Mouse (Mus musculus) kidney, postnatal 0 days (tissue): ENCODE measurements around the gene Fbxo5. TPM values are rescaled to one million over a fixed set of nuclear protein-coding genes. Genes with fewer than 3 reads are reported as not detected.

Experiments
- ATAC-seq: fragments of 200-750 bp; cut with Nextera tagmentation; replicated peaks from 2 replicates; pipeline ENCODE4 v1.8.0; 2017; ENCODE audit warnings: low read depth, moderate number of reproducible peaks, moderate TSS enrichment, moderate library complexity; ENCODE audit not compliant: low FRiP score
- DNase-seq: peaks from one replicate; pipeline ENCODE4 v3.0.0-alpha.2; 2016; ENCODE audit warnings: low spot score
- H3K27ac ChIP-seq: fragments of 300-500 bp; sonication (generic); 2 replicates; pipeline ENCODE4 v1.5.1; 2014; ENCODE audit warnings: mild to moderate bottlenecking
- H3K27me3 ChIP-seq: fragments of 300-500 bp; sonication (generic); 2 replicates; pipeline ENCODE4 v1.6.1; 2014; ENCODE audit warnings: low read length, mixed read lengths; ENCODE audit not compliant: insufficient read depth
- H3K36me3 ChIP-seq: fragments of 300-500 bp; sonication (generic); 2 replicates; pipeline ENCODE4 v1.6.1; 2014; ENCODE audit warnings: low read length, mixed read lengths; ENCODE audit not compliant: insufficient read depth
- H3K4me1 ChIP-seq: fragments of 300-500 bp; sonication (generic); replicated peaks from 2 replicates; pipeline ENCODE4 v1.6.1; 2014; ENCODE audit warnings: antibody characterized with exemption, low read length, mixed read lengths; ENCODE audit not compliant: insufficient read depth
- H3K4me2 ChIP-seq: fragments of 300-500 bp; sonication (generic); 2 replicates; pipeline ENCODE4 v1.6.1; 2014; ENCODE audit warnings: mild to moderate bottlenecking, low read length, moderate library complexity, mixed read lengths
- H3K4me3 ChIP-seq: fragments of 300-500 bp; sonication (generic); replicated peaks from 2 replicates; pipeline ENCODE4 v1.5.1; 2014; ENCODE audit warnings: low read depth, low read length
- H3K9ac ChIP-seq: fragments of 300-500 bp; sonication (generic); 2 replicates; pipeline ENCODE4 v1.6.1; 2014; ENCODE audit warnings: low read depth, low read length
- H3K9me3 ChIP-seq: fragments of 300-500 bp; sonication (generic); replicated peaks from 2 replicates; pipeline ENCODE4 v1.6.1; 2016; ENCODE audit warnings: low read length, inconsistent platforms, mixed read lengths
- CTCF ChIP-seq: IDR thresholded peaks from 2 replicates; pipeline ENCODE4 v1.5.1; 2016; ENCODE audit warnings: antibody characterized with exemption, low read depth, mild to moderate bottlenecking, moderate library complexity
- WGBS: fragments of 180-500 bp; shearing (Covaris S2); extraction: QIAGEN DNeasy Blood & Tissue Kit; methylation state at CpG from one replicate; pipeline ENCODE4 v1.1.7; 2014; 5-methylcytosine and 5-hydroxymethylcytosine counted together
- polyA plus RNA-seq: library from polyadenylated mRNA; unstranded; fragments of >200 nt; fragmentation: Nextera tagmentation; extraction: Ambion mirVana; gene quantifications from 2 replicates; pipeline ENCODE4 v1.2.1, GENCODE M21; 2015

Fbxo5 gene
- polyA plus RNA-seq, 1 experiment from 2014 or later = 29.3 TPM

DNA sequence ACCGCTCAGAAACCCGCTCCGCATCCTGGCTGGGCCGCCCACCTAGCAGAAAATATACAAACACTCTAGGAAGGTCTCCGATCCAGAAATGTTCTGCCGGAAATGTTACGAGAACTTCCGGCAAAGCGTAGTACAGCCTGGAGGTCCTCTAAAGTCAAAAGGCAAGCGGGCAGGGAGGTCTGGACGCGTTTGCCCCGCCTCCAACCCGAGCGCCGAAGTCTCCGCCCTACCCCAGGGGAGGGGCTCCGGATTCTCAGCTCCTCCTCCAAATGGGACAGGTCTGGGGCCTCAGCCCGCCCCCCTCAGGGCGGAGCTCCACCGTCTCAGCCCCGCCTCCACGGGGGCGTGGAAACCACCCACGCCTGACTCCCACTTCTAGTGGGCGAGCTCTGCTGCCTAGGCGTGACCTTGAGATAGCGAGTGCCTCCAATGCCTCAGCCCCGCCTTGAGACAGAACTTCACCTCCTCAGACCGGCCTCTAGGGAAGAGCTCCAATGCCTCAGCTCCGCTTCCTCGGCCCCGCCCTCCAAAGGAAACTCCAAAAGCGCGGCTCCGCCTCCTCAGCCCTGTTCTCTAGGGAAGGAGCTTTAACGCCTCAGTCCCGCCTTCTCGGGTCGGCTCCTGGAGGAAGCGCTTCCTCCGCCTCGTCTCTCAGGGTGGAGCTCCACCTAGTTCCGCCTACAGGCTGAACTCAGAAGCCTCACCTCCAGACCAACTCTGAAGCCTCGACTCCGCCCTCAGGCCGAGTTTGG is 18.5 kb upstream of the Fbxo5 start, which contains the start of gene Mtrf1l:
Gene Mtrf1l, minus strand, starts transcription at position 171 of the 752 bp plus-strand sequence.
- WGBS = under 1% methylated on average over 47 of the region's 47 CpGs
- peaks cover 5% of the 10 kb centered on the region; the same call in 1 of the 2 replicates for H3K4me1 ChIP-seq
- peak within 1 kb of the TSS; percentile 68 for H3K4me2 ChIP-seq
- H3K9ac ChIP-seq = peak within 1 kb of the TSS; percentile 88
- H3K36me3 ChIP-seq = peaks cover 6% of the 10 kb centered on the region; the same call in 1 of the 2 replicates
- H3K9me3 ChIP-seq = no peaks in the 10 kb centered on the region
- peak within 1 kb of the TSS; percentile 98 for H3K27ac ChIP-seq
- H3K4me3 ChIP-seq = peak within 1 kb of the TSS; percentile 88
- DNase-seq (peak; percentile 99), ATAC-seq (peak; percentile 96)
- peak; percentile 53 for TF ChIP-seq CTCF
- H3K27me3 ChIP-seq = no peaks in the 10 kb centered on the region

DNA sequence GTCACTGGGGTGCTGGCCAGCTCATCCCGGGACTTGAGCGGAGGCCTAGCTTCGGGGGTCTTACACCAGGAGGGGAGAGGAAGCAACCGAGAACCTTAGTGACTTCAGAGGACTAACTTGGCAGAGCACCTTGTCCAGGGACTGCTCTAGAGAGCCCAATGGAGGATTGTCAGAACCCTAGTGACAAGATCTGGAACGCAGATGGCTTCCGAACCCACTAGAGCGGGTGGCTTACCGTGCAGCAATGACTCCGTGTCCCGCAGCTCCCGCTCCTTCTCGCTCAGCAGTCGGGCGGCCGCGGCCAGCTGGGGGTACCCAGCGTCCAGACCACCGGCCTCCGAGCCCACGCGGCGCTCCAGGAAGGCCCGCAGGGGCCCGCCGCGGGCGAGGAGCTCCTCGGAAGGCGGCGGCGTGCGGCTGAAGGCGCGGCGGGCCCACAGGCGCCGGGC is 17.9 kb upstream of the Fbxo5 start:
- ATAC-seq = no peak
- Histone ChIP-seq H3K4me1 (peaks cover 5% of the 10 kb centered on the region; the same call in 1 of the 2 replicates), H3K9ac (peak overlapping the region; percentile 88), H3K27me3 (no peaks in the 10 kb centered on the region), H3K36me3 (peaks cover 8% of the 10 kb centered on the region; the same call in 1 of the 2 replicates), H3K9me3 (no peaks in the 10 kb centered on the region), H3K4me2 (peak overlapping the region; percentile 68), H3K4me3 (peak overlapping the region; percentile 88), H3K27ac (peak overlapping the region; percentile 98)
- DNase-seq = no peak
- WGBS = under 1% methylated on average over 37 of the region's 37 CpGs
- no peak for TF ChIP-seq CTCF

DNA sequence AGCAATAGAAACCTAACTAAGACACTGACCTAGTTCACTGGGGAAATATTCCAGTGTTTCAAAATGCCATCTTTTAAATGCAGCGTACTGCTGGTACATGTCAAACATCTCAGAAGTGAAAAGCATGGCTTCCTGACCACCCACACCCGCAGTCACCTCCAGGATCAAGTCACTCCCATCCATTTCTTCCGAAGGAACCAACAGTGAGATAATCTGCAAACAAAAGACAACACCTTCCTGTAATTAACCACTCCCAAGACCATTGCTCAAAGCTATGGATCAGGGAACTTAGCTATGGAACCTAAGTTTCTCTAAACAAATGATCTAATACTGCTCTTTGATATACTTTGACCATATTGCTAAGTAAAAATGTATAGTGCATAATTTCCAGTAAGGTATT is 13.4 kb upstream of the Fbxo5 start:
- no peak for ATAC-seq
- no peak overlapping the region for H3K9ac ChIP-seq

DNA sequence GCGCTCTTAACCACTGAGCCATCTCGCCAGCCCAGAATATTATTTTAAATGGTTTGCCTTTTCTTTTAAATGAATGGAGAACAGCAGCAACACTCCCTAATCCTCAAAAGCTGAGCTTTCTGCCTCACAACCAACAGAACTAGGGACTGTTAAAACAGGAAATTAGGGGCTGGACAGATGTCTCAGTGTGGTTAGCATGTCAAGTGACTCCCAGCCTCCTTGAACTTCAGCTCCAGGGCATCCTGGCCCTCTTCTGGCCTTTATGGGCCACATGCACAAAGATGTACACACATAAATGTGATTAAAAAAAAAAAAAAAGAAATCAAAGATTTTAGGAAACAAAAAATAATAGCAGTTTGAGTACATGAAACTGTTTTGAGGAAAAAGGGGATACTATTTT is 10.6 kb upstream of the Fbxo5 start:
- Histone ChIP-seq H3K9ac (no peak overlapping the region), H3K36me3 (peaks cover 53% of the 10 kb centered on the region), H3K27me3 (no peaks in the 10 kb centered on the region), H3K27ac (no peak overlapping the region), H3K4me1 (no peaks in the 10 kb centered on the region), H3K4me2 (no peak overlapping the region), H3K9me3 (no peaks in the 10 kb centered on the region), H3K4me3 (no peak overlapping the region)
- no peak for TF ChIP-seq CTCF
- ATAC-seq = no peak
- 97% methylated on average over 2 of the region's 2 CpGs for WGBS
- no peak for DNase-seq

More for the DNA sequence above, 13.4 kb upstream of the Fbxo5 start:
- no peak for TF ChIP-seq CTCF
- Histone ChIP-seq H3K27ac (no peak overlapping the region), H3K4me2 (no peak overlapping the region), H3K4me3 (no peak overlapping the region), H3K9me3 (no peaks in the 10 kb centered on the region), H3K36me3 (peaks cover 32% of the 10 kb centered on the region), H3K4me1 (peaks cover 5% of the 10 kb centered on the region; the same call in 1 of the 2 replicates), H3K27me3 (no peaks in the 10 kb centered on the region)
- WGBS = 94% methylated on average over 3 of the region's 3 CpGs
- no peak for DNase-seq

DNA sequence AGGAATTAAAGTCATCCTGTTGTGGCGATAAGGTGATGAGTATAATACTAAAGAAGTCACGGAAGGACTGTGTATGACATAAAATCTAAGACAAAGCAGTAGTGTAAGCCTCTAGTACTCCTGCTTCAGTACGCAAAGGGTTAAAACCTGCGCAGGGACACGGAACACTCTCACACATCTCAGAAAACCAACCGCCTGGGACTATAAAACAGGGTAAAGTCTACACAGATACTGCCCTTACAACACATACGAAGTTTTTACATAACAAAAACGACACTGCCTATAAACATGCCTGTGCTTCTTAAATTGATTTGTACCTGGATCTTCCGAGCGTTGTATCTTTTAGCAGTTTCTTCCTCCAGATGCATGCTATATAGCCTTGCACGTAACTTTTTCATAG is 8.3 kb upstream of the Fbxo5 start:
- Histone ChIP-seq H3K27me3 (no peaks in the 10 kb centered on the region), H3K4me1 (no peaks in the 10 kb centered on the region), H3K9ac (no peak overlapping the region), H3K27ac (no peak overlapping the region), H3K36me3 (peaks cover 47% of the 10 kb centered on the region), H3K4me3 (no peak overlapping the region), H3K9me3 (no peaks in the 10 kb centered on the region), H3K4me2 (no peak overlapping the region)
- 88% methylated on average over 11 of the region's 11 CpGs for WGBS
- ATAC-seq (no peak), DNase-seq (no peak)
- no peak for TF ChIP-seq CTCF

DNA sequence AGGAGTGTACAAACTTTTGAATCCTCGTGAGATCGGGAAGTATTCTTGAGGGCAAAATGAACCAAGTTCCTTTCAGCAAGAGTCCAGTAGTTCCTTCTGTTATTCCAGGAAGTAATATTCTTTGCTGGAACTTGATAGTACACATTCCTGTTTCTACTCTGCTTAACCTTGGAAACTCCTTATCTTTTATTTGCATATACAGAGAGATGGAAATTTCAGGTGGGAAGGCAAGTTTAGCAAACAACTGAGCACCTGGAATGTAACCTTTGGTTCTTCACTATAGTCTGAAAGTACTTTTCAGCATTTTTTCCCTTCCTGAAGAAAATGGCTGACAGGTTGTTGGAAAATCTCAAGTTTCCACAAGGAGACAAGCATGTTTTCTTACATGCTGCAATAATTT is 2.3 kb upstream of the Fbxo5 start:
- Histone ChIP-seq H3K9ac (no peak overlapping the region), H3K27me3 (no peaks in the 10 kb centered on the region), H3K27ac (peak overlapping the region; percentile 9), H3K4me2 (no peak overlapping the region), H3K4me3 (no peak overlapping the region), H3K4me1 (peaks cover 10% of the 10 kb centered on the region; the same call in 1 of the 2 replicates), H3K36me3 (peaks cover 12% of the 10 kb centered on the region), H3K9me3 (no peaks in the 10 kb centered on the region)
- no peak for DNase-seq
- ATAC-seq = no peak
- WGBS = 43% methylated on average over 2 of the region's 2 CpGs
- no peak for TF ChIP-seq CTCF
